Mouse (Mus musculus) brain, embryonic 14.5 days (tissue): ENCODE measurements around the gene Adgrg7. TPM values are rescaled to one million over a fixed set of nuclear protein-coding genes. Genes with fewer than 3 reads are reported as not detected.

ENCODE experiments used
- DNase-seq: peaks from one replicate; pipeline ENCODE4 v3.0.0-alpha.2; 2011; ENCODE audit warnings: low read depth
- CTCF ChIP-seq: fragments of 200-500 bp; IDR thresholded peaks from 2 replicates; pipeline ENCODE4 v1.5.1; 2012; ENCODE audit warnings: inconsistent platforms, mild to moderate bottlenecking, moderate library complexity, borderline replicate concordance; ENCODE audit not compliant: insufficient read depth, insufficient read length; ENCODE audit errors: extremely low read depth
- POLR2A ChIP-seq: fragments of 200-500 bp; IDR thresholded peaks from 2 replicates; pipeline ENCODE4 v1.6.1; 2012; ENCODE audit warnings: mild to moderate bottlenecking, inconsistent platforms, borderline replicate concordance; ENCODE audit not compliant: poor library complexity, insufficient read depth, insufficient read length, severe bottlenecking; ENCODE audit errors: extremely low read depth
- polyA plus RNA-seq: library from polyadenylated mRNA; depleted of rRNA; stranded (reverse); fragments of >200 nt; gene quantifications from 2 replicates; pipeline ENCODE4 v1.2.3, GENCODE M21; 2012; rRNA removed

Gene Adgrg7
- polyA plus RNA-seq: 0.03 TPM in 1 of 2 replicates, not detected in the other

GRCm38 (mm10) chr16:56795481-56796139 lies at the start of gene Adgrg7:
Gene Adgrg7, minus strand, starts transcription at chr16:56795855.
- no peak for DNase-seq
- TF ChIP-seq CTCF (no peak), POLR2A (no peak)

DNA sequence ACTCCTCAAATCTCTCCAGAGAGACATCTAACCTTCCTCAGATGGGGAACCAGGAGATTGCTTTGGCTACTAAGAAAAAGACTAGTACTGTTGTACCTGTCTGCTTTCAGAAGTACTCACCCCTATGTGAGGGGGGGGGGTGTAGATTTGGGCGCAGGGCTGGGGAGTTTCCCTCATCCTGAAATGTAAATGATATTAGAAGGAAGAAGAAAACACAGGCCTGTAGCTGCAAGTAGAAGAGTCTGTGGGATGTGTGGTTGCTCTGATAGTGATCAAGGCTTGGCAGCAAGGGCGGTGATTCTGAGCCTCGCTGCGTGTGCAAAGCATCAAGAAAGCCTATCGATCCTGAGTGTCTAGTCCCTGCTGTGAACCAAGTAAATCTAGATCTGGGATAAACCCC lies 47.3 kb upstream of the Adgrg7 start:
- TF ChIP-seq CTCF (no peak), POLR2A (no peak)
- DNase-seq: no peak

GRCm38 (mm10) chr16:56833312-56833711 lies 37.7 kb upstream of the Adgrg7 start:
- no peak for DNase-seq
- no peak for TF ChIP-seq POLR2A
- no peak for TF ChIP-seq CTCF

GRCm38 (mm10) chr16:56831986-56832385 lies 36.3 kb upstream of the Adgrg7 start:
- TF ChIP-seq POLR2A (no peak), CTCF (no peak)
- DNase-seq: no peak

GRCm38 (mm10) chr16:56801370-56802109 lies 5.9 kb upstream of the Adgrg7 start:
- DNase-seq: no peak
- TF ChIP-seq CTCF: no peak
- no peak for TF ChIP-seq POLR2A

- no peak for TF ChIP-seq CTCF
- TF ChIP-seq POLR2A: no peak
- DNase-seq: no peak
Measured at GRCm38 (mm10) chr16:56800946-56801345, 5.3 kb upstream of the Adgrg7 start.

GRCm38 (mm10) chr16:56800469-56800868 lies 4.8 kb upstream of the Adgrg7 start:
- TF ChIP-seq CTCF: no peak
- no peak for TF ChIP-seq POLR2A
- peak; percentile 30 for DNase-seq

GRCm38 (mm10) chr16:56799541-56800029 lies 3.9 kb upstream of the Adgrg7 start:
- TF ChIP-seq CTCF: no peak
- TF ChIP-seq POLR2A: no peak
- DNase-seq: no peak

- no peak for TF ChIP-seq POLR2A
- no peak for TF ChIP-seq CTCF
- no peak for DNase-seq
Measured at GRCm38 (mm10) chr16:56798873-56799272, 3.2 kb upstream of the Adgrg7 start.

DNA sequence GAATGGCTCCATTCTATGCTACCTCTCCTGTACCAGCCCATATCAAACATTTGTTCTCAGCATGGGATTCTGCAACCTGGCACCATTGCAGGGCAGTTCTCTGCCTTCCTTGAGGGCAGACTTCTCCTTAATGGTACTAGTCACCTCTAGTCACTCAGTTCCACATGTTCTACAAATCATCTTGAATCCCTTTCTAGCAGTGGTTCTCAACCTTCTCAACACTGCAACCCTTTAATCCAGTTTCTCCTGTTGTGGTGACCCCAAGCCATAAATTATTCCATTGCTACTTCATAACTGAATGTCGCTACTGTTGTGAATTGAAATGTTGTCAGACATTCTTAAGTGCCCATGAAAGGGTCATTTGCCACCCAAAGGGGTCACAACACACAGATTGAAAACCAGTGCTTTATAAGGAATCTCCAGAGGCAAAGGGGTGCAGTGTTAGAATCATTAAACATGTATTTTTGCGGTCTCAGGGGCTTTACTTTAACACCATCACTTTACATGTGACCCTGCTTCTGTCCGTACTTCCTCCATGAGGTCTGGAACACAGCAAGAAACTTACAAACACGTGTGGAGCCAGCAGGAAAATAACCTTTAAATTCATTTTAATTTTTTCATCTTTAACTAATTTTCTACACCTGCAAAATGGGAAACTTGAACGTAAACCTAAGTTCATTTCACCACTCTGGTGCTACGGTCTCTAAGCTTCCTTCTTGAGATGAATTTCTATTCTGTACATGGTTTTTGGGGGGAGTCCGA lies 1.1 kb downstream of the Adgrg7 start:
- TF ChIP-seq POLR2A: no peak
- no peak for TF ChIP-seq CTCF
- DNase-seq: no peak

- DNase-seq: no peak
Measured at GRCm38 (mm10) chr16:56793778-56794177, 1.9 kb downstream of the Adgrg7 start.

More at GRCm38 (mm10) chr16:56793778-56794177, 1.9 kb downstream of the Adgrg7 start:
- TF ChIP-seq POLR2A (no peak), CTCF (no peak)
